Mouse (Mus musculus) mesoderm, embryonic 11.5 days (tissue): ENCODE measurements around the gene Olfr592.
"Not testable (repeated sequence)": the region's sequence is repeated elsewhere in the genome, so short reads cannot be mapped to it uniquely, and the experiment has no call there.

Experiments used
- DNase-seq: peaks from one replicate; pipeline ENCODE4 v3.0.0-alpha.2; 2012; ENCODE audit warnings: low read depth, low spot score

Gene Olfr592

GRCm38 (mm10) chr7:103184503-103184902, at the start of gene Olfr592:
TSS of gene Olfr592 (plus strand) at chr7:103184803.
- not testable (repeated sequence) for DNase-seq

- no peak for DNase-seq
Measured at GRCm38 (mm10) chr7:103140579-103140978, 44.0 kb upstream of the Olfr592 start, which contains the start of gene Olfr588-ps1. TSS of gene Olfr588-ps1 (plus strand) at chr7:103140879.

GRCm38 (mm10) chr7:103156256-103156655, 28.3 kb upstream of the Olfr592 start, which contains the start of gene Olfr589:
TSS of gene Olfr589 (minus strand) at chr7:103156356.
- DNase-seq: no peak

- no peak for DNase-seq
Measured at GRCm38 (mm10) chr7:103169697-103170096, 14.9 kb upstream of the Olfr592 start.

GRCm38 (mm10) chr7:103178240-103178639, 6.4 kb upstream of the Olfr592 start, which contains the start of gene Olfr591:
TSS of gene Olfr591 (minus strand) at chr7:103178340.
- no peak for DNase-seq

GRCm38 (mm10) chr7:103211562-103211961, 27.0 kb downstream of the Olfr592 start, which contains the start of gene Olfr593:
TSS of gene Olfr593 (plus strand) at chr7:103211862.
- DNase-seq: no peak

- not testable (repeated sequence) for DNase-seq
Measured at GRCm38 (mm10) chr7:103212050-103212449, 27.4 kb downstream of the Olfr592 start.

GRCm38 (mm10) chr7:103216696-103217095, 32.1 kb downstream of the Olfr592 start, which contains the start of gene Olfr594:
TSS of gene Olfr594 (plus strand) at chr7:103216996.
- DNase-seq: no peak
